Mouse (Mus musculus) R1 (cell line): Measurements from ENCODE around the gene Clstn1.

Experiments used
- DNase-seq: peaks from one replicate; pipeline ENCODE4 v3.0.0-alpha.2; 2018; ENCODE audit warnings: low read depth, low spot score

Gene Clstn1

GRCm38 (mm10) chr4:149672747-149673146 lies 86.5 kb downstream of the Clstn1 start:
- no peak for DNase-seq

DNA sequence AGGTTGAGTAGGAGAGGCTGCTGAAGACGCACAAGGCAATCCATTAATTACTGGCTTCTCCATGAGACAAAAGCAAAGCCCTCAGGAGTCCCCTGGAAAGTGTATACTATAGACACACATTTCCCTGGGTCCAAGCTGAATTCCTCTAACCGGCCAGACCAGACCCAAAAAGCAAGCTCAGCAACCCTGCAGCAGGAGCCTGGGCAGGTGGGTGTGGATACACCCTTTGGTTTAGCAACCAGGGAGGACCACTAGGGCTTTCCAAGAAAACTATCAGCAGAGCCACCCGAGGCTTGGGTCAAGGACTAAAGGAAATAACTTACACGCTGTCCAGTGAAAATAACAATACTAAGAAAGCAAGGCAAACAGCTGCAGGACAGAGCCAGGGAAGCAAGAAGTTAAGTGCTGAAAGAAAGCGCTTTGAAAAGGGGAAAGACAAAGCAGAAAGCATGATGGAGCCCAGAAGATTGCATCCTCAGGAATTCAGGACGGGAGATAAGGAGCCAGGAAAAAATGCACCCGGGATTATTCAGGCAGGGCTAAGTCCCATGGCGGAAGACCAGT lies 88.6 kb downstream of the Clstn1 start:
- no peak for DNase-seq

DNA sequence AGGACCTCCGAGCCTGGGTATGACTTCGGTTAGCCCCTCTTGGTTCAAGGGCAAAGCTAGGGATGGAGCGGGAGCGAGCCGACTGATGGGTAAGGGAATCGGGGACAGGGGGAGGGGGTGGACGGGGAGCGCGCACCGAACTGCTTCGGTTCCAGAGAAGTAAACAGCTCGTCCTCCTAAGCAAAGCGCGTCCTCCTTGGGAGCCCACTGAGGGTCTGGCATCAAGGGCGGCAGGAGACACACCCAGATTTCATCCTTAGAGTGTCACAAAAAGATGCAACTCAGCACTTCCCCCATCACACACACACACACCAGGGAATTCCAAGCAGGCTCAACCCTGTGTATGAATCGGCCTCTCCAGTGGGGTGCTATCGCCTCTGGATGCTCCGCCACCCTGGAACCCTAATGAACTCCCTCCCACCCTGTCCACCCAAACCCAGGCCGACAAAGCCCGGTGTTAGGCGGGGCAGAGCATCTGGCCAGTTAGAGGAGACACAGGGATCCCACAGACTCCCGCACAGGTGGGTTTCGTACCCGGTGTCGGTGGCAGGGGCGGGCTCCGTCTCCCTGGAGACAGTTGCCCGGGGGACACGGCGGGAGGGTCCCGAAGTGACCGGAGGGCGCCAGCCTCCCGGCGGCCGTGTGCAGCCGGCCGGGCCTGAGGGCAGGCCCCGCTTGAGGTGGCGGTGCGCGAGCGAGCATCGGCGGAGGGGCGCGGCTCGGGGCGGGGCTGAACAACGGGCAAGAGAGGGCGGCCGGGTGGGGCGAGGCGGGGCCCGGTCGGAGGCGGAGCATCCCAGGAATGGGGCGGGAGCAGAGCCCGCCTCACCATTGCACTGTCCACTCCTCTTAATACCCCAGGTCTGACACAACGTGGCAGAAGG lies 89.4 kb downstream of the Clstn1 start:
- peak; percentile 78 for DNase-seq

DNA sequence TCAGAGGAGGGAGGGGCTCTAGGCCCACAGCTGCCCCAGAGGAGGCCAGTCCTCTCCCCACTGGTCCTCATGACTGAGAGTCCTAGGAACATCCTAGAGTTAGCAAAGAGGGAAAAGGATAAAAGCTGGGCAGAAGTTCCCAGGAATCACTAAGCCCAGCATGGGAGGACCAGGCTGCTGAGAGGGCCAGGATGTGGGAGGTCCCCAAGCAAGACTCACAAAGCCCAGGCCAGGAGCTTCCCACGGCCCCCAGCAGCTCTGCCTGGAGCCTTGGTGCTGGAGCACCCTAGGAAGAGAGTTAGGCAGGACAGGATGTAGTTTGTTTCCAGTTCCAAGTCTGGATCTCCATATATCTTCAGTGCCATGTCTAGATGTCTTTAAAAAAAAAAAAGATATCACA lies 91.7 kb downstream of the Clstn1 start:
- DNase-seq: no peak

DNA sequence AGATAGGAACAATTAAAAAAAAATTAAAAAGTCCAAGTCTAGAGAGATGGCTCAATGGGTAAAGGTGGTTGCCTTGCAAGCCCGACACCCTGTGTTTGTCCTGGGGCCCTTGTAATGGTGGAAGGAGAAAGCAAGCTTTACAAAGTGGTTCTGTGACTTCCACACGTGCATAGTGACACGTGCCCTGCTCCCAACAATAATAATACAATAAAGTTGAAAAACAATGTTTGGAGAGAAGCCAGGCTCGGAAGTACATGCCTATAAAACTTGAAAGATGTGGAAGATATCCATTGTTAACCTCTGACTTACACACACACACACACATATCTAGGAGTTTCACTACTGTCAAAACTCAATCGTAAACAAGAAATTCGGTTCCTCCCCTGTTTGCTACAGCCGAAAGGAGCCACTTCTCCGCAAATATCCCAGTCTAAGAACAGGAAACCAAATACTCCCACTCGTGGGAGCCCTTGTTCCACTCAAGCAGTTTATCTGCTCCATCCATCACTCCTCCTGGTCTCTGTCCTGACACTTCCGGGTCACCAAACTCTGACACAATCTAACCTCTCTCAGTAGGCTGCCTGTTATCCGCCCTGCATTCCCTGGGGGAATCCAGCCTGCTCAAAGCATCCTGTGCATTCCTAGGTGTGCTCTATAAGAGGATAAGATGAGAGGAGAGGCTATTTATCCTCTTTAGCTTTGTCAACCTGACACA lies 92.9 kb downstream of the Clstn1 start:
- DNase-seq: no peak

- DNase-seq: peak; percentile 94
Measured at GRCm38 (mm10) chr4:149683875-149684274, 97.6 kb downstream of the Clstn1 start.

DNA sequence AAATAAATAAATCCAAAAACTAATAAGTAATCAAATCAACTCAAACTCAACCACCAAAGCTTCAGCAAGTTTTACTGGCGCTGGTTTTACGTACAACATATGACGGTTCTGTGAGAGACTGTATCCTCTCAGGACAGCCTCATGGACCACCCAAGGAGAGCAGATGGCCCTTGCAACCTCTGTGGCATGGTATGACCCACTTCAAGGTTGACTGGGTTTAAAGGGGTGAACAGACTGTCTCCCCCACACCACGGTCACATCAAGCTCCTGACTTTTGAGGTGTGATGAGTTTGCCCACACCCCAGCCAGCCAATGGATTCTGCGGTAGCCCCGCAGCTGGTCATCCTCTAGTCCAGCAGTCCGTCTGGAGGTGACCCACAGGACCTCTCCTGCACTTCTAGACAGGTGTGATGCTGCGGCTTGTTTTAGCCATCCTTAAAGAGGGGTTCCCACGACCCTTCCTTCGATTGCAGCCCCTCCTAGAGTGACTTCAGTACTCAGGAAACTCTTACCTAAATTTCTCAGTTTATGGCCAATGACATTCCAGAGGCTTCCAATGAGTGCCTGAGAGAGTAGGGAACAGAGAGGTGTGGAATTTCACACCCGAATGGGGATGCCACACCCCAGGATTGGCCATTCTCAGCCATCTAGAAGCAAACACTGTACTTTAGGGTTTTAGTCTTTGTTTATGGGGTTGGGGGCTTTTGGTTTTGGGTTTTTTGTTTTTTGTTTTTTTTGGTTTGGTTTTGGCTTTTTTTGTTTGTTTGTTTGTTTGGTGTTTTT lies 98.8 kb downstream of the Clstn1 start:
- DNase-seq: peak; percentile 78

DNA sequence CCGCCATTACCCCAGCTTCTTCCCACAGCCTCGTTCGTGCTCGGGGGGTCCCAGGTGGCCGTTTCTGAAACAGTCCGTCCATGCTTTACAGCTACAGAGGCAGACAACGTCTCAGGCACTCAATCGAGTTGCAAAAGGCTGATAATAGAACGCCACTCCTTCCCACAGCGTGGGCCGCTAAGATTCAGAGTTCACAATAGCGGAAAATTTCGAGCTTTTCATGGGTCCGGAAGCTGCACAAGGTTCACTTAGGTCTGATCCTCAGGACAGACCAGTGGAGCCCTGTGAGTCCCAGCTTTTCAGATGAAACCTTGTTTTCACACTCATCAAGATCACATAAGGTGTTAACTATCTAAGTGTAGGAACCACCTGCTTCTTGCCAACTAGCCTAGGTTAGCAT lies 102.6 kb downstream of the Clstn1 start:
- peak; percentile 55 for DNase-seq

DNA sequence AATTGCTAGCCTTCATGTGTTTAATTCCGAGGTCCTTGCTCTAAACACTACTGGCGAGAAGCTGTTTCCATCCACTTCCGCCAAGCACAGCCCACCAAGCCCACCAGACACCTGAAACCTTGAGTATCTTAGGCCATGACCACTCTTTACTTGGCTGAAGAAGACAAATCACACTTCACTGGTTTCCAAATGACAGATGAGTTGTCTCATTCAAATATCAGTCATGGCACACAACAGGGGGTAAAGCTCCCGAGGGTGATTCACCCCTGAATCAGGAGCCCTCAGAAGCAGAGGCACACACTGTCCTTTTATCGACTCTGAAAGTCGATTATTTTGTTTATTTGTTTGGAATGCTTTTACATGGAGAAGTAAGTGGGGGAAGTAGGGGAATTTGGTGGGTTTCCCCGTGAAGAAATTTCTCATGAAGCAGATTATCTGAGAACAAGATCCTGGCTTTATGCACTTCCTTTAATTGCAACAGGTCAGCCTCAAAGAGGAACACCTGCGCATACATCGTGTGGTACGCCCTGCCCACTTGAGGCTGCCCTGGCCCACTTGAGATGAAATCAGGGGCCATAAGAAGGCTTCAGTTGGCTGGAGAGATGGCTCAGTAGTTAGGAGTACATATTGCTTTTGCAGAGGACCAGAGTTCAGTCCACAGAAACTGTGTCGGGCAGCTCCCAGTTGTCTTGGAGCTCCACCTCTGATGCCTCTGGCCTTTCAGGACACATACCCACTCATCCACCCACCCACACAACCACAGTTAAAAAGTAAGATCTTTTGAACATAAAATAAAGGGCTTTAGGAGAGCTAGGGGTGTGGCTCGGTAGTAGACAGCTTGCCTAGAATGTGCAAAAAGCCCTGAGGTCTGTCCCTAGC lies 103.8 kb downstream of the Clstn1 start:
- DNase-seq: no peak

DNA sequence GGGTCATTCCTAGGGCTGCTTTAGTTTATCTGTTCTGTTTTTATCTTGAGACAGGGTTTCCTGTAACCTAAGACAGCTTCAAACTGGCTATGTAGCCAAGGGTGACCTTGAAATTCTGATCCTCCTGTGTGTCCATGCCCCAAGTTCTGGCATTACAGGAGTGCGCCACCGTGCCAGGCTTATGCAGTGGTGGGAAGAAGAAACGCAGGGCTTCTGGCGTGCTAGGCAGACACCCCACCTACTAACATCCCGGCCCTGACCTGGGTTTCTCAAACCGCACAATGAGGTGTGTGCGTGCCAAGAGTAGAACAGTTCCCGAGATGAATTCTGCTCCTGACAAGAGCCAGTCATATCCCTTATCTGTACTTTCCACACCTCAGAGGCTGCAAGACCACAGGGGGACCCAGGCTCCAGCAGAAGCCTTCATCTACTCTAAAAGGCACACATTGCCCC lies 104.6 kb downstream of the Clstn1 start:
- no peak for DNase-seq

DNA sequence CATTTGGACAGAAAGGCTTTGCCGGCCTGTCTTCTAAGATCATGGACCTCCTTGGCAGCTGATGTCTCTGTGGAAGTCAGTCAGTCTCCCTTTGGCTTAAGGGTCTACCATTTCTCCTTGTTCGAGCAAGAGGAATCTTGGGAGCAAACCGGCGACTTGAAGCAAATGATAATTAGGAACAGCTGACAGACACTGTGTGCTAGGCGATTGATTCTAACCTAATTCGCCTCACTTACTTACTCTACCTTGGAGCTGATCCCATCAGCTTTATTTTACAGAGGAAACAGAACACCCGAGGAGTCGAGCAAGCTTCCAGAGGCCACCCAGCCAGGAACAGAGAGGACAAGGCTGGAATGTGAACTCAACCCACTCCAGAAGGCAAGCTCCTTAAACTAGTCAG lies 105.1 kb downstream of the Clstn1 start:
- no peak for DNase-seq

DNA sequence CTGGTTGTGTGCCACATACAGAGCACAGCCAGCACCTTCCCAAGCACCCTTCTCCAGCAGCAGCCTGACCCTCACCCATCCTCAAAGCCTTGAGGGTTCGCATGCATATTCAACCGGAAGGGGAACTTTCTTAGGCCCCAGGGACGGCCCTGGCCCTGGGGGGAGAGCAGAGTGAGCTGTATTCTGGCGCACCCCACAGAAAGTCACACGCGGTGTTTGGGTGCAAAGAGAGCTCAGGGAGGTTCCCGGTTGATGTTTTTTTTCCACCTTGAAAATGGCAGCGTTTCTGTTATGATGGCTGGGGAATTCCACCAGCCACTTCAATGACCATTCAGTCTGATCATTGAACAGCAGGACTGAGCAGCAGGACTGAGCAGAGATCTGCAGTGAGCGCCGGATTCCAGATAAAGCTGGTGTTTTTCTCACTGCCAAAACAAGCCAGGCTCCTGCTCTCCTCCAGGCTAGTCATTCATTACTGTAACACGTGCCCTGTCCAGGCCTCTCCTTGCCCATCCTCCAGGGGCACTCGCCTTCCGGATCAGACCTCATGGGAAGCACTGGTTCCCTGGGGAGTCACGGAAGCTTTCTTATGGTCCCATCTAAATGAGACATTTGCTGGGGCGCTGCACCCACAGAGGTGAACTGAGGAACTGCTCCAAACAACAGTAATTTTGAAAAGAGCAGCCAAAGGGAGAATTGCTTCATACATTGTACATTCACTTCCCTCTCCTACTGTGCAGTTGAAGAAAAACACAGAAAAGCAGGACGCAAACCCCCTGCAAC lies 110.1 kb downstream of the Clstn1 start:
- no peak for DNase-seq

- DNase-seq: no peak
Measured at GRCm38 (mm10) chr4:149697506-149698196, 111.4 kb downstream of the Clstn1 start.

- DNase-seq: peak; percentile 79
Measured at GRCm38 (mm10) chr4:149698197-149698821, 112.0 kb downstream of the Clstn1 start.
